Mouse (Mus musculus) layer of hippocampus, adult 9-11 months (tissue): ENCODE results near the gene Ttc34.

Source experiments
- DNase-seq: peaks from one replicate; pipeline ENCODE4 v3.0.0; 2022

Ttc34 gene

DNA sequence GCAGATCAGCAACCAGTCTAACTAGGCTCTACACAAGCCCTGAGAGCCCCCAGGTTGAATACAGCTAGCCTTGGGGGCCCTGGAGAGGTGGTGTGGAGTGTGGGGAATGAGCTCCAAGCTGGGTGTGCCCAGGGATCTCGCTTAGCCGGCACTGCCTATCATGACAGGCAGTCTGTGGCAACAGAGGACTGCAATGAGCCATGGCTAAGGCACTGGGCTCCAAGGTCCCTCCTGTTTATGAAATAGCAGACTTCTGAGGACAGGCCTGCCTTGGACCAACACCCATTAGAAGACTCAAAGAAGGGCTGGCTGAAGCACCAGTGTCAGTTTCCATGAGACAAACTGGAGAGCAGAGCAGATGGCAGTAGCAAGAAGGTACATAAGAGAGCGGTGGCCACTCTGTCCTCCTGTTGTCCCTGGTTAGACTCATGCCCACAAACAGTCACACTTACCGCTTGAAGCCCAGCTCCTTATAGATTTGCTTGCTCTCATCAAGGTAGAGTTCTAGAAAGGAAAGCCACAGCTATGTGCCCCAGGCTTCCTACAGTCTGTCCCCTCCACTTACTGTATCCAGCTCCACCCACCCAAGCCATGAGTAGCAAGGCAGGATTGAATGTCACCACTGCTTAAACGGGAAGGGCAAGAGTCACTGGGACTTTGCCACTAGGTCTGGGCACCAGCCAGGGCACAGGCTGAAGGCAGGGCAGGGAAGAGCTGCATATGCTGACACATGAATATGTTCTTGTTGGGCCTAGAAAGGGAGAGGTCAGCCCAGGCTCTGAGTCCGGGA is 60.6 kb downstream of the Ttc34 start:
- DNase-seq: no peak

DNA sequence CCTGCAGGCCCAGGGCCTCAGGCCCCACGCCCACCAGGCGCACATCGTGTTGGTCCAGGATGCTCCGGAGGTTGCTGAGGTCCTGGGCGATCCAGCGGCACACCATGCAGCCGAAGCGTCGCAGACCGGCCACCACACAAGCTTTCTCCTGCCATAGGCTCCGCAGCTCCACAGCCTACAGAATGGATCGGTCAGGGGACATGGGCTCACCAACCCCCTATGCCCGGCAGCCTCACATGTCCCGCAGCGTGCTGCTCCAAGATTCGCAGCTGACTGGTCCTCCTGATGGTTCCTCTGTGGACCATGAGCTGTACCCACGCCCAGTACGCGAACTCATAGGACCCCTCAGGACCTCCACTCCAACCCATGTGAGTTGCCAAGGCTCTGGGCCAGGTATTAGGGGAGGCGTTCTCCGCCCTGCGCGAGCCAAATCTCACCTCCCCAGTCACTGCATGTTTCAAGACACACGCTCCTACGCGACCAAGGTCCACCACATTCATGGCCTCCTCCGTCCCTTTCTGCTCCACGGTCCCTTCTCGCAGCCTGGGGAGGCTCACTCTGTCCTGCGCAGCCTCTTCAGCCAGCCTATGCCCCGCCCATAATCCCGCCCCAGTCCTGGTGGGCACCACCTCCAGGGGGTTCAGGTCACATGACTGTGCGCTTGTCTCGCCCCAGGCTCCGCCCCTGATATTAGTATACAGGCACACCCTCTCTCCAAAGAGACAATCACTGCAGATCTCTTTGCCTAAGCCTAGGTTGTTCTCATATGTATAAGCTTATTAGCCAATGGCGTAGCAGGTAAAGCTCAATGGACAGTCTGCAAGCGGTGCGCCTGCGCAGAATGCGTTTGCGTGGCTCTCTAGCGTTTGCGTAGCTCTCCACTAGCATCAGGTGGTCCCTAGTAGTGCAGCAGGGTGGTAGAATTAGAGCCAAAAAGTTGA is 61.5 kb downstream of the Ttc34 start, which contains the start of gene Fam213b:
Gene Fam213b, minus strand, starts transcription at position 630 of the 941 bp plus-strand sequence.
- DNase-seq: peak; percentile 91

DNA sequence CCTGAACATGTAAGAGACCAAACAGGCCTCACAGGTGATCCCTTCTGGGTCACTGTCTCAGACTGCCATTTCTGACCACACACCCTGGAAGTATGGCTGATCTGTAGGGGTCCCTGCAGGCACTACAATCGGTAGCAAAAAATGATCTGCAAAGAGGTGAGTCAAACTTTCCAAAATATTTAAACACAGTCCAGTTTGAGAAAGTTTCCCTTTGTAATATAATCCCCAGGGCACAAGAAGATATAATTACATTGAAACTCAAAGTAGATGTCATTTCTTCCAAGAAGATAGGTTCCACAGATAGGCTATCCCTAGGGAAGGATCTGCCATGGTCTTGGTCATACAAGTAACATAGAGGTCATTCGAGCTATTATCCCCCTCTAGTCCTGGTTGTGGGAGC is 65.1 kb downstream of the Ttc34 start:
- no peak for DNase-seq

DNA sequence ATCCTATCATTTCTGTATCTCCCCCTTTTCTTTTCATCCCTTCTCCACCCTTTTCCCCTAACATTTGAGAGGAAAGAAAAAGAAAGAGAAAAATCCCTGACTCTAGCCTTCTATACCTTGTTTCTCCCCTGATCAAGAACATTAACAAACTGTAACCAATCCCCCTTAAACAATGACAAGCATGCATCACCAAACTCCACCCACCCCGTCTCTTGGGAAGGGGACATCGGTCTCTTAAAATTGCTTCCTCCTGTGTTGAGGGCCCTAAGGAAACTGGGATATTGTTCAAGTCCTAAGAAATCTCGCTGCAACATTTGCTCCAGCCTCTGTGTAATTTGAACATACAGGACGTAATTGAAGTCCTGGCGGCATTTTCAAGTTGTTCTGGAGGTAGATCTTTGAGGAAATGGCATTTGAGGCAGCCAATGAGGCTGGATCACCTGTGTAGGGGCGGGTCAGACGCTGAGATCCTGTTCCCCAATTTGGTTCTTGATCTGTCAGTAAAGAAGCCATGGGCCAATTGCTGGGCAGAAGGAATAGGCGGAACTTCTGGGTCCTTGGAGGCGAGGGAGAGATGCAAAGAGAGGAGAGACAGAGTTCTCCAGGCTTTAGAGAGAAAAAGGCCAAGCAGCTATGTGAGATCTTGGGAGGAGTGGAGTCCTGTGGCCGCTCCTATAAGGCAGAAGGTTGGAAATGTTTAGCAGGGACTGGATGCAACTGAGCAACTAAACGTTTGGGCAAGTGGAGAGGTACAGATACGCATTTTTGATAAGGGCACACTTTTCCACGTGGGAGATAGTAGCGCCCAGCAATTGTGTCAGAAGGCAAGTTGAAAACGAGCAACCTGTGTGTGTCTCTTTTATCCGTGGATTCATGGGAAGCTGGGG is 67.2 kb downstream of the Ttc34 start:
- peak; percentile 88 for DNase-seq

DNA sequence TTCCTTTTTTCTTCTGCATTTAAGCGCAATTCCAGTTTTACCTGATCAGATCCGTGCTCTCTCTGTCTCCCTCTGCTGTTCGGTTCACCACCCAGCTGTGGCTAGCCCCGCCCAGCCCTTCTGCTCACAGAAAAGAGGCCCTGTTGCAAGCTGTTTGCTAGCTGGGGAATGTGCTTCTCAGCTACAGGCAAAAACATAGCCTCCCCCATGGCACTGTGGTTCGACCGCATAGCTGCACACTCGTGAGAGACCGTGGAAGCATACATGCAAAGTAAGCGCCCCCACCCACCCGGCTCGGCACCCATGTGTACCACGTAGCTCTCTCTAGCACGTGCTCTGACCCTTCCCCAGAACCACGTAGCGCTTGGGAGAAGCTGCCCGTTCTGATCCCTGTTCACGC is 70.6 kb downstream of the Ttc34 start:
- peak; percentile 69 for DNase-seq

DNA sequence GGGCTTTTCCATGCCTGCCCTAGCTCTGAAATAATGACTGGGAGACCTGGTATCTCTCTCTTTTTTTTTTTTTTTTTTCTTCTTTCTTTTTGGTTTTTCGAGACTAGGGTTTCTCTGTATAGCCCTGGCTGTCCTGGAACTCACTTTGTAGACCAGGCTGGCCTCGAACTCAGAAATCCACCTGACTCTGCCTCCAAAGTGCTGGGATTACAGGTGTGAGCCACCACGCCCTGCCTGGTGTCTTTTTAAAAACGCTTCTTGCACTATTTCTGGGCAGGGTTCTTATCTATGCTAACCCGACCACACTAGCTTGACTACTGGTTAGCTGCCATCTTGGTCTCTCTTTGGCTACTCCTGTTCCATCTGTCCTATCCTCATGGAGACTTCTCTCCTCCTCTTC is 71.2 kb downstream of the Ttc34 start:
- DNase-seq: no peak

DNA sequence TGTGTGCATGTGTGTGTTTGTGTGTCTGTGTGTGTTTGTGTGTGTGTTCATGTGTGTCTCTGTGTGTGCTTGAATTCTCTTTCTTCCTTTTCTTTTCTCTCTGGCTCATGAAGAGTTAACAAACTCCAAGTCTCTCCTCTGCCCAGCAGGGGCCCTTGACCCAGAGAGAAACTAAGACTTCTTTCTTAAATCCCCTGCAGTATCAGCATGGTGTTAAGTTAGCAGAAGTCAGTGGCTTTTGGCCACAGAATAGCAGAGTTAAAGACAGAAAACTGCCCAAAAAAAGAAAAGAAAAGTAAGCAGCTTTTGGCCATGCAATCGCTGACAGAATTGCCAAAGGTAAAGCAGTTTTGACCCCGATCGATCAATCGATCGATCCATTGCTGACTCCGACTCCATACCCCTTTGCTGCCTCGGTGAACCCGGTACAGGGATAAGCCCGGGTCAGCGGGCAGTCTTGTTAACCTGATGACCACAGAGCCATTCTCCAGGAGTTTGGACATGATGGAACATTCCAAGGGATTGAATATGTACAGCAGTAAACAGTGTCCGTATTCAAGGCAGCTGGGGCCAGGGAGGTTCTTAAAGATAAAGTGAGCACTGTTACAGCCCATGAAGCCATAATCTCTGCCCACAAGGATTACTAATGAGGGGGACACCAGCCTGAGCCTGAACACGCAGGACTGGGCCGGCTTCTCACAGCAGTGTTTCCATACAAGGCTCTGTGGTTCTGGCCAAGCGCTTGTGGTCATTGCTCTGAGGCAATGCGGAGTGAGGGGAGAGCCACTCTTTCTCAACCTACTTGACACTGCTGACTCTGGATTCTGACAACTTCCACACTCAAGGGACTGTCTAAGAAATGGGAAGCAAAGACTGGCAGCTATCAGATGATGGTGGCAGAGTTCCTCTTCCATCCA is 73.6 kb downstream of the Ttc34 start:
- DNase-seq: peak; percentile 79

DNA sequence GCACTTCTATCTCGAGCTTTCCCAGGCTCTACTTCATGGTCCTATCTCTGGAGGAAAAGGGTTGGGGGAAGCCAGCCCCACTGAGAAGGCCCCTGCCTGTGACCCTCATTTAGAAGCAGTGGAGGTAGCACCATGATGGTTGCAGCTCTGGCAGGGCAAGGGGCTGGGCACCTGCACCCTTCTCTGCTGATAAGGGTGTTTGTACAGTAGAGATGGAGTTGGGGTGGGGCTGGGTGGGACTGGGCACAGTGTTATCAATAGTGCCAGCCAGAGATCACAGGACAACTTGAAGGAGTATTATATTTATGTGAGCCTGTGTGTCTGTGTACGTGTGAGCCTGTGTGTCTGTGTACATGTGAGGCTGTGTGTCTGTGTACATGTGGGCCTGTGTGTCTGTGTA is 74.4 kb downstream of the Ttc34 start:
- DNase-seq: no peak

DNA sequence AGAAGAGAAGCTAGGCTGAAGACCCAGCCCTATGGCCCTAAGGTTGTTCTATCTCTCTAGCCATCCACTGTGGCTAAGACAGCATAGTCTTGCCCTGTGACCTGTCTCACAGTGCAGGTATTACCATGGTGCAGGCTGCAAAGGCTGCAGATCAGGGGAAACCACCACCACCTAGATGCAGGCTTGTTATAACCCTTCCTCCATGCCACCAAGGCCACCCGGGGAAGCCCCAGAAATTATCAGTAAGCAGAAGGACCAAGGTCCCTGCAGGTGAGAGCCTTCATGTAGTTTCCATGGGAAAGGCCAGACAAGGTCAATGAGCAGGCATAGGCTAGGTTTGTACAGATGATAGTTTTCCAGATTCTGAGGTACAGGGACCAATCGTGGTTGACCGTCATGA is 76.6 kb downstream of the Ttc34 start:
- DNase-seq: no peak

DNA sequence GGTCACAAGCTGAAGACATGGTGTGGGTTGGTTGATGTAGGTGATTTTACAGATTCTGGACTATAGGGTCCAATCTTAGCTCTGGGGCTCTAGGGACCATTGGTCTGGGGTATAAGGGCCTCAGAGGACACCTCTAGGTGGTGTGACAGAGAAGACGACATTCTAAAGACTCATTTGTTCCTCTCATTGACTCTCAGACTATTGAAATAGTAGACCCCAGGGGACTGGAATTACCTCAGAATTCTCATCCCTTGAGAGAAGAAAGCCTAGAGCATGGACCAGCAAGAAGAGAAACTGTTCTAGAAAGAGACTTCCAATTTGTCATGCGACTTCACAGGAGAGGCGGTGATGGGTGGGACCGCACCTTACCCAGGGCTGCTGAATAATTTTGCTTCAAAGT is 77.0 kb downstream of the Ttc34 start:
- DNase-seq: no peak

DNA sequence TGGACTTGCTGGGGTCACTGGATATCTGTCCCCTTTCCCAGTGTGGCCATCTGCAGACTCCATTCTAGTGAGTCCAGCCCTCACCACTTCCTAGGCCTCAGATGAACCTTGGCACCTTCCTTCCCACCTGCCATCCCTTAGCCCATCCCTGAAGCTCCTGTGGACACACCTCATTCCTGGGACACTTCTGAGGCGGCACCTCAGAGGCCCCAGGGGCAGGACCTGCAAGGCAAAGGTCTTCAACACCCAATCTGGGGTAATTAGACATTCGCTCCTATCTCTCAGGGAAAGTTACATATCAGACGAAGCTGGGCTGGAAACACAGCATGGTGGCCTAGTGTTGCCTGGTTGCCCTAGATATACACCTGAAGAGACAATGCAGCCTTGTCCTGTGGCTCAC is 77.4 kb downstream of the Ttc34 start:
- DNase-seq: no peak

DNA sequence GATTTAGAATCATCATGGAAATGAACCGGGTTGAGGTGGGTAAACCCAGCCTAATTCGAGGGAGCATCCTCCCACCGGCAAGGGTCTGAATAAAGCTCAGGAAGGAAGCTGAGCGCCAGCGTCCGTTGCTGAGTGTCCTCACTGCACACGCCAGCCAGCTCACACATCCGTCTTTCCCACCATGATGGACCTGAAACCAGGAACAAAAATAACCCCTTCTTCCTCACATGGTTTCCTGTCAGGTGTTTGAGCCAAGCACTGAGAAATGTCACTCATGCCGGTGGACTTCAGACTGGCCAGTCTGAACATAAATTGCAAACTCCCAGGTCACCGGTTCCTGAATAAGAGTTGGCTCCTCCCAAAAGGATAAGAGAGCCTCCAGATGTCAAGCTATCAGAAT is 78.0 kb downstream of the Ttc34 start:
- no peak for DNase-seq

DNA sequence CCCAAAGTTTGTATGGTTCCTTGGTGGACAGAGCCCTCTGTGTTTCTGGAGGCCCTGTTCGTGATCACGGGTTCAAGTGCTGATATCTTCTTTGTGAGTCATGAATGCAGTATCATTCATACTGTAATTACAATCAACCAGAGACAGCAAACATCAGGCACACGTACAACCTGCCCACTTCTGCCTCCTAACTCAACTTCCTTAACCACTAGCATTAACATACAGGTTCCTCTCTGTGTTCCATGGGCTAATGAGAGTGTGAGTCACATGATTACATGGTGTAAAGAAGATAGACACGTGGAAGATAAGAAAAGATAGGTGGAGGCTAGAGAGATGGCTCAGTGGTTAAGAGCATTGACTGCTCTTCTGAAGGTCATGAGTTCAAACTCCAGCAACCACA is 79.4 kb downstream of the Ttc34 start:
- DNase-seq: no peak
